Mouse (Mus musculus): ENCODE results near the gene Vwa5b1.

The Vwa5b1 gene

GRCm38 (mm10) chr4:138574800-138575606 lies 60.7 kb downstream of the Vwa5b1 start:
- DNase-seq = no peak

GRCm38 (mm10) chr4:138569928-138570327 lies 65.8 kb downstream of the Vwa5b1 start:
- no peak for DNase-seq

- DNase-seq = no peak
Observed at GRCm38 (mm10) chr4:138568275-138568674, 67.4 kb downstream of the Vwa5b1 start.

GRCm38 (mm10) chr4:138561986-138562385 lies 73.7 kb downstream of the Vwa5b1 start:
- DNase-seq = peak; percentile 15 to 18

GRCm38 (mm10) chr4:138555531-138555930 lies 80.2 kb downstream of the Vwa5b1 start:
- no peak for DNase-seq

GRCm38 (mm10) chr4:138554934-138555333 lies 80.8 kb downstream of the Vwa5b1 start:
- DNase-seq = no peak

- no peak for DNase-seq
Observed at GRCm38 (mm10) chr4:138554302-138554701, 81.4 kb downstream of the Vwa5b1 start.

GRCm38 (mm10) chr4:138553516-138553933 lies 82.2 kb downstream of the Vwa5b1 start:
- no peak for DNase-seq

- DNase-seq = no peak
Observed at GRCm38 (mm10) chr4:138553116-138553515, 82.6 kb downstream of the Vwa5b1 start.

- DNase-seq = no peak
Observed at GRCm38 (mm10) chr4:138551601-138552000, 84.1 kb downstream of the Vwa5b1 start.

GRCm38 (mm10) chr4:138550557-138550956 lies 85.1 kb downstream of the Vwa5b1 start:
- DNase-seq = no peak

GRCm38 (mm10) chr4:138548960-138549359 lies 86.7 kb downstream of the Vwa5b1 start:
- no peak for DNase-seq

- no peak for DNase-seq
Observed at GRCm38 (mm10) chr4:138548124-138548561, 87.5 kb downstream of the Vwa5b1 start.

- no peak for DNase-seq
Observed at GRCm38 (mm10) chr4:138547556-138547955, 88.1 kb downstream of the Vwa5b1 start.

- DNase-seq = no peak
Observed at GRCm38 (mm10) chr4:138547041-138547440, 88.6 kb downstream of the Vwa5b1 start.

GRCm38 (mm10) chr4:138546241-138546640 lies 89.4 kb downstream of the Vwa5b1 start:
- no peak for DNase-seq

- DNase-seq = no peak
Observed at GRCm38 (mm10) chr4:138543177-138543576, 92.5 kb downstream of the Vwa5b1 start.

GRCm38 (mm10) chr4:138538084-138538449 lies 97.6 kb downstream of the Vwa5b1 start:
- DNase-seq = no peak

GRCm38 (mm10) chr4:138537210-138538083 lies 98.2 kb downstream of the Vwa5b1 start:
- no peak for DNase-seq

- DNase-seq = no peak
Observed at GRCm38 (mm10) chr4:138535610-138536009, 100.1 kb downstream of the Vwa5b1 start.

- DNase-seq = no peak
Observed at GRCm38 (mm10) chr4:138533877-138534276, 101.8 kb downstream of the Vwa5b1 start.

GRCm38 (mm10) chr4:138531761-138532160 lies 103.9 kb downstream of the Vwa5b1 start:
- DNase-seq = no peak

GRCm38 (mm10) chr4:138530011-138530410 lies 105.7 kb downstream of the Vwa5b1 start:
- no peak for DNase-seq

- no peak for DNase-seq
Observed at GRCm38 (mm10) chr4:138525684-138526083, 110.0 kb downstream of the Vwa5b1 start.
